In the genomic region with DNA sequence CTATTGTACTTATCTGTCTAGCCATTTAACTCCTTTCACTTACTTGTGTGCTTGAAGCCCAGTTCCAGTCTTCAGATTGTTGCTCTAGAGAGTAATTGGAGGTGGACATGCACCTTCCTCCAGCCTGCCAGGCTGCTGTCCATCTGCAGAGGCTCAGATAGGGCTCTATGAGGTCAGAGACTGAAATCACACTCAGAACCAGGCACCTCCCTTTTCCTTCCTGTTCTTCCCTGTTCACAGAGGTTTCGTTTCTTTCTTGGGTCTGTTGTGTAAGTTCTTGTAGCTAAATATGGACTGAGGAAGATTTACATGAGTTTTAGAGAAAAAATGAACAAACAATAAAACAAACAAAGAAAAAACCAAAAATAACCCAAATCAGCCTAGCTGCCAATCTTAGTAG, we compare ENCODE assay signal across 9 mouse cellular contexts. TPM values are rescaled to one million over a fixed set of nuclear protein-coding genes. Genes with fewer than 3 reads are reported as not detected.
DNase-seq lines count a peak whose midpoint lies in the region; ATAC-seq and TF ChIP-seq lines count a peak whose summit lies in the region.
"Not testable (repeated sequence)": the region's sequence is repeated elsewhere in the genome, so short reads cannot be mapped to it uniquely, and the experiment has no call there.
"Had no signal": no experiment of that assay in that cellular context is flagged by ENCODE, and none has a peak within 500 bp of the region (broad histone marks: within the 10 kb centered on the region; RNA-seq: fewer than 3 reads in every experiment).

TSS of gene Gm4070 (minus strand) at position 156 of the 400 bp plus-strand sequence.

- in situ Hi-C loops in Patski (cut with MboI; ENCODE audit: low pct_unique_long_range_greater_than_20kb), result not testable (repeated sequence)

- not testable (repeated sequence) for H3K4me3 ChIP-seq in heart, adult 2 months; liver, embryonic 13.5 days (replicated peaks)

- not testable (repeated sequence) for H3K9me3 ChIP-seq in liver, embryonic 13.5 days (replicated peaks)

- H3K4me2 ChIP-seq in liver, embryonic 13.5 days, result not testable (repeated sequence)

- TF ChIP-seq EP300 in heart, adult 2 months (IDR thresholded peaks at IDR 0.05; ENCODE audit: insufficient read depth, low read depth, low read length), result not testable (repeated sequence)

- not testable (repeated sequence) for DNase-seq in Patski (ENCODE audit: low read depth, low spot score); heart, postnatal 25 days (ENCODE audit: low spot score); liver, embryonic 13.5 days
- DNase-seq in heart, adult 2 months, result peak in 1 of 2 experiments; percentile 4
- DNase-seq in kidney, adult 9 months, result peak; percentile 19
- peak; percentile 32 for DNase-seq in lung, postnatal 36 days

- H3K79me2 ChIP-seq in heart, adult 2 months (replicated peaks; ENCODE audit: control insufficient read depth, insufficient read depth, low read length), result not testable (repeated sequence)

- H3K4me1 ChIP-seq in heart, adult 2 months (ENCODE audit: control insufficient read depth, insufficient read depth, low read length); liver, embryonic 13.5 days (replicated peaks): not testable (repeated sequence)

- not testable (repeated sequence) for H3K9ac ChIP-seq in heart, adult 2 months (ENCODE audit: low read depth, low read length); liver, embryonic 13.5 days

- TF ChIP-seq CTCF in Patski (IDR thresholded peaks at IDR 0.05); heart, adult 2 months (IDR thresholded peaks at IDR 0.05): not testable (repeated sequence)

- TF ChIP-seq POLR2A in heart, adult 2 months (IDR thresholded peaks at IDR 0.05; ENCODE audit: insufficient read depth, low read depth, low read length), result not testable (repeated sequence)

- CTCF ChIA-PET in Patski (lab: Charles Lee), result not testable (repeated sequence)

- intact Hi-C loops in heart, adult 2 months (cut with DNase I); heart, postnatal 25 days (cut with DNase I): not testable (repeated sequence)

- H3K36me3 ChIP-seq in heart, adult 2 months (ENCODE audit: control insufficient read depth, insufficient read depth, low read length); liver, embryonic 13.5 days: not testable (repeated sequence)

- 10% methylated on average over 1 of the region's 1 CpGs for WGBS in heart, adult 2 months
- WGBS in liver, embryonic 13.5 days (ENCODE audit: insufficient replicate concordance), result 10% methylated on average over 1 of the region's 1 CpGs

- POLR2A ChIA-PET in Patski (lab: Charles Lee), result not testable (repeated sequence)

- H3K27ac ChIP-seq in heart, adult 2 months; liver, embryonic 13.5 days: not testable (repeated sequence)

- H3K27me3 ChIP-seq in Patski; heart, adult 2 months (ENCODE audit: control insufficient read depth, insufficient read depth, low read length); liver, embryonic 13.5 days: not testable (repeated sequence)

- ATAC-seq in Patski, result not testable (repeated sequence)
- peak; percentile 67; the same call in 1 of the 2 replicates for ATAC-seq in erythroblast, adult 5-6 weeks (replicated peaks; ENCODE audit: low FRiP score, poor library complexity, severe bottlenecking)
- 0 out of 2 replicates have a peak, but pooled peaks have one; percentile 64 for ATAC-seq in liver, embryonic 13.5 days (ENCODE audit: low read depth)
- peak; percentile 86 for ATAC-seq in neutrophil, adult 5-6 weeks (ENCODE audit: extremely low read depth, insufficient number of reproducible peaks, low FRiP score, poor library complexity, severe bottlenecking)

RNA-seq across cellular contexts. Expression of gene Gm4070, which starts in this region (rescaled TPM):
- polyA plus RNA-seq in Patski (2021), result 15.0 TPM
- total RNA-seq in erythroblast, adult 5-6 weeks (2015; ENCODE audit: low replicate concordance), result 3.5 and 25.7 TPM in 2 replicates
- total RNA-seq in erythroblast, adult 5-6 weeks (2017; ENCODE audit: low replicate concordance), result 62.9 and 169 TPM in 2 replicates
- 10 to 100 TPM; 17.1 to 20.0 TPM for total RNA-seq in heart, adult 2 months (2021)
- polyA plus RNA-seq in heart, adult 2 months (2012; rRNA removed), result 3.4 and 11.2 TPM in 2 replicates
- 10 to 100 TPM; 11.8 to 12.2 TPM for total RNA-seq in heart, postnatal 25 days (2021)
- 0.29 and 0.68 TPM in 2 replicates for polyA plus RNA-seq in liver, embryonic 13.5 days (2015; fragmentation: Nextera tagmentation; extraction: Ambion mirVana)
- 227 and 247 TPM in 2 replicates for total RNA-seq in neutrophil, adult 5-6 weeks (2017)
- polyA plus RNA-seq: embryonic facial prominence, embryonic 12.5 days had no signal

Comparison
In these comparisons a context has a peak if more than half of its experiments do, and no peak if none do; other contexts are left out.
1. Peak in ATAC-seq in liver, embryonic 13.5 days; RNA of the gene not detected or under 1 TPM.